Mouse (Mus musculus) embryo, embryonic 10 days (tissue): ENCODE measurements around the gene Dvl3.
"Not testable (repeated sequence)": the region's sequence is repeated elsewhere in the genome, so short reads cannot be mapped to it uniquely, and the experiment has no call there.

ENCODE experiments used
- DNase-seq: peaks from one replicate; pipeline ENCODE4 v3.0.0-alpha.2; 2015; ENCODE audit warnings: low spot score

Dvl3 gene

DNA sequence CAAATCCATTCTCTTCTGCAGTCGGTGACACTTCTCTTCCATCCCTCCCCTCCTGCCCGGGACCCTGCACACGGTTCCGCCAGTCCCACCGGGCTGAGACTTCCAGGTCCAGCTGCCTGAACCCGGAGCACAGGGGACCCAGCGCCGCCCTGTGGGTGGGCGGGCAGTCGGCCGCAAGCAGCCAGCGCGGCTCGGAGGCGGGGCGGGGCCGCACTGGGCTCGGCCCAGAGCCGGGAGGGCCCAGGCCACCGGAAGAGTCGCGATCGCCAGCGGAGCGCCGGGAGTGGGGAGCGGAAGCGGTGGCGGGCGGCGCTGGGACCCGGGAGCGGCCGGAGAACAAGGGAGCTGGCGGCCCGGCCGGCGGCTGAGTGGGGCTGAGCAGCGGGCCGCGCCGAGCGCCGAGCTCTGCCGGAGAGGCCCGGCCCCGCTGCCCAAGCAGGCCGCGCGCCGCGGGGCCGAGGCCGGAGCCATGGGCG lies at the start of gene Dvl3:
TSS of gene Dvl3 (plus strand) at position 257 of the 476 bp plus-strand sequence.
- DNase-seq: peak; percentile 93

DNA sequence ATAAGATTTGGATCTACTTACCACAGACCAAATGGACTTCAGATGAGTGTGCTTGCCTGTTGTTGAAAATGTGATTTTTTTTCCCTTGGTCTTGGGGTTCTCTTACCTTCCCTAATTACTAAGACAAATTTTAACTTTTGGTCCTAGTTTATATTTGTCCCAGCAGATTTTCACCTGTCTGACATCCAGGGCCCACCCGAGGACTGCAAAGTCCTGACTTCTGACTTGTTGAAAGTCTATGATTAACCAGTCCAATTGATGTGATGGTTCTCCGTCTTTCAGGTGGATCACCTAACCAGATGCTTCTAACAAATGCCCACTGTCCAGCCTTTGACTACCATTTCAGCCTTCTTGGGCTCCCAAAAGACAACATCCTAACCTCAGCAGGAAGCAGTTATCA lies 45.8 kb upstream of the Dvl3 start:
- DNase-seq: no peak

DNA sequence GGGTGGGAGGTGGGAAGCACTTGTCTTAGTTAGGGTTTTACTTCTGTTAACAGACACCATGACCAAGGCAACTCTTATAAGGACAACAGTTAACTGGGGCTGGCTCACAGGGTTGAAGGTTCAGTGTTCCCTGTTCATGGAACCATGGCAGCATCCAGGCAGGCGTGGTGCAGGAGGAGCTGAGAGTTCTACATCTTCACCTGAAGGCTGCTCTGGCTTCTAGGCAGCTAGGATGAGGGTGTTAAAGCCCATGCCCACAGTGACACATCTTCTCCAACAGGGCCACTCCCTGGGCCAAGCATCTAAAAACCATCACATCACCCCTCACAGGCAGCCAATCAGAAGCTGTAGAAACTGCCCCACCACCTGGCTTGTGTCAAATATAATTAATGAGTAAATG lies 45.1 kb upstream of the Dvl3 start:
- no peak for DNase-seq

DNA sequence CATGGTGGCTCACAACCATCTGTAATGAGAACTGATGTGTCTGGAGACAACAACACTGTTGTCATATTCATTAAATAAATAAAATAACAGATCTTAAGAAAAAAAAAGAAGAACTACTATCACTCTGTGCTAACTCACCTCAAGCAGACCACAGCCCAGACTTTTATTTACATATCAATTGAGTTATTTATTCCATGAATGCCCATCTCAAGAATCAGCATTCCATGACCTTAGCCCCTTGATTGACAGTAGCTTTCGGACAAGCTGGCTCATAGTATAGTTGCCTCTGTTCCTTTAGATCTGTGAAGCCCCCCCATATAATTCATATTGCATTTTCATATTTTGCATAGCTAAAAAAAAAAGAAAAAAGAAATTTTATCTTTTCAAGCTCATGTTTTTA lies 43.0 kb upstream of the Dvl3 start:
- DNase-seq: no peak

DNA sequence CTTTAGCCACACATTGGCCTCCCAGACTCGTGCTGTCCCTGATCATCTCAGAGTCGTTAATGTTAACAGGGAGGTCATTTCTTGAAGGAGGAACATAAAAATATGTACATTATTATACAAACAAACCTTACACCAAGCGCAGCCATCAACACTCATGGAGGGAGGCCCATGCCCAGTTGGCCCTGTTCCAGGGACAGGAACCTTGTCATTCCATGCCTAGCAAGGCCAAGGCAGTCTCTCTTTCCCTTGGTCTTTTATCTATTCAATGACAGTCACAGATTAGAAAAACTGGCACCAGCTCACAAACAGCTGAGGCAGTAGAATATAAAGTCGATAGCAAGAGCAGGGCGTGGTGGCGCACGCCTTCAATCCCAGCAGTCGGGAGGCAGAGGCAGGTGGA lies 42.6 kb upstream of the Dvl3 start:
- no peak for DNase-seq

DNA sequence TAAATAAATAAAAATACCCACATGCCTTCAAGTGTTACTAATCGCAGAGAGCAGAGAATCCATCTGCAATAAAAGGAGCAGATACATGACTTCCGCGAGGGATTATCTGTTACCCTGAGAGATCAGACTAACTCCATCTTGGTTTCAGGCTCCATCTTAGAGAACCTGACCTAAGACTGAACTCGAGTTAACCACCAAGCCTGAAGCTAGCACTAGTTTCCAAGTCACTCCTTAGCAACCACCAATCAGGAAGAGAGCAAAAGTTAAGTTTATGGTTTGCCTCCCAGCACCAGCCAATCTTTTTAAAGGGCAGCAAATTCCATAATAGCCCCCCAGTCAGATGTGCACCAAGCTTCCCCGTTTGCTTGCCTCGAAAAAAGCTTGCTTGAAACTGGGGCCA lies 42.0 kb upstream of the Dvl3 start:
- no peak for DNase-seq

DNA sequence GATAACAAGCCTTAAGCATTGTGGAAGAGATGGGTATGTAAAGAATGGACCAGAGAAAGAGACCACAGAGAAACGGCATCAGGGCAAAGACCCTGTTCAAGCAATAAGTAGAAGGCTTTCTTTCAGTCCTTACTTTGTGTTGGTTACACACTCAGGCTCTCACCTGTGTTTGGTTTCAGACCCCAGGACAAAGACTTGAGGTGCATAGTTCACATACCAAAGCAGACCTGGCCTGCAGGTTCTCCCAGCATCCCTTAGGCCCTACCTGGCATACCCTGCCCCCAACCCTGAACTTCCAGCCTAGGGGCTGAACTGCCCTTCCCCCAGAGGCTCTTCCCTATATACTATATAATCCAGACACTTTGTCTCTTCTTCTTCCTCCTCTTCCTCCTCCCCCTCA lies 41.4 kb upstream of the Dvl3 start:
- no peak for DNase-seq

DNA sequence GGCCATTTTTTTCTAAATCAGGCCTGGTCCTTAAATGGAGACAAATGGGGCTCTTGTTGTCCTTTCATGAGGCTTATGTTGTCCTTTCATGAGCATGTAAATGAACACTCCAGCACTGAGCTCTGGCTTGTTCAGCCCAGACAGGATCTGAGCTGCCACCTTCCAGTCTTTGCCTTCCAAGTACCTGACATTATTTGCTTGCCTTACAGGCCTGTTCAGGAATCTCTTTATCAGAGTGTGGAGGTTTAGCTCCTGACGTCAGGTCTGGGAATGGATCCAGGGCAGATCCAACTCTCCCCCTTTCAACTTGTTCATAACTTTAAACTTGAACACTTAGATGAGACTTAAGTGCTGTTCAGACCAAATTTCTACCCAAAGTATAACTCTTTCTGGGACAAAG lies 39.9 kb upstream of the Dvl3 start:
- DNase-seq: no peak

DNA sequence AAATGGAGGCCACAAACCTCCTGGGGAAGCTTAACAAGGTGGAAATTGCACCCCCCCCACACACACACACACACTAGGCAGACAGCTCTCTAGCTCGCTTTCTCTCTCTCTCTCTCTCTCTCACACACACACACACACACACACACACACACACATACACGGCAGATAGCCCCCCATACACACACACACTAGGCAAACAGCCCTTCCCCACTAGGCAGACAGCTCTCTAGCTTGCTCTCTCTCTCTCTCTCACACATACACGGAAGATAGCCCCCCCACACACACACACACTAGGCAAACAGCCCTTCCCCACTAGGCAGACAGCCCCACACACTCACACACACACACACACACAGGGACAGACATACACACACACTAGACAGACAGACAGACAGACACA lies 39.5 kb upstream of the Dvl3 start:
- DNase-seq: no peak

DNA sequence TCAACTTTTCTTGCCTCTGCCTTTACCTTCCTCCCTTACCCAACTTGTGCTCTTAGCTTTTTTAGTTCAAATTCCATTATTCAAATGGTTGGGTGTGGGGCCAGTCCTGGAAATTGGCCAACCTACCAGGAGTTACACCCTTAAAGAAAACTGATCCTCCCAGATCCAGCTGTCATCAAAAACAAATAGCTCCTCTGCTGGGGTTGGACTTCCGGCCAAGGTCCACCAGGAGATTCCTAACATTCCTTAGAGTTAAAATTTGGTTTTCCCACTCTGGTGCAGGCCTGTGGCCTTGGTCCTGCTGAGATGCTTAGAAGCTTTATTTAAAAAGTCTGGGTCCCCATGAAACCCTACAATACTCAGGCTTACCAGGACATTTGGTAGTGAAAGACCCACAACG lies 38.3 kb upstream of the Dvl3 start:
- DNase-seq: no peak

DNA sequence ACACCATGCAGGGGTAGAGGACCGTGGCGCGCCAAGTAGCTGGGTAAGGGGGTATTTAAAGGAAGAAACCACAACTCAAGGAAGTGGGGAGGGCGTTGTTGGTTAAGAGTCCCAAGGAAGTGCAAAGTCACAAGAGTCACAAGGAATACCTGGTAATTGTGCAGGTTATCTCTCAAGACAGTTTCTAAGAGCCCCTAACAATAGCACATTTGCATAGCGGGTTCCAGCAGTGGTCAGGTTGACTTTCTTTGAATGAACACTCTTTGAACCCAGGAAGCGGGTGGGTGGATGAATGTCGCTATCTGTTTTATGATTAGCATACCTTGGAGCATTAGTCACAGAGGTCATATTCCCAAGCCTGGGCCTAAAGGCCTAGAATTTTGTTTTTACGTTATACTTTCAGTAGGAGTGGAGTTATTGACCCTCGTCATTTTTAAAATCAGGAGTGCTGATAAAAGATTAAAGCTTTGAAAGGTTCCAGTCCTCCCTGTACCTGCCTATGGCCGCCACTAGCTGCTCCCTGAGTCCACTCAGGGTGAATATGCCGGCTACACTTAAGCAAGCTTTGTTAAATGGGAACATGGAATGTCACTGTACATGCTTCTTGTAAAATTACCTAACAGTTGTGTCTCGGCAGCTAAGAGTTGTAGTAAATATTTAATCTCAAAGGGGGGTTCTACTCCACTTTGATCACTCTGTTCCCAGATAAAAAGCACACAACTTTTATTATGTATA lies 37.6 kb upstream of the Dvl3 start:
- DNase-seq: not testable (repeated sequence)

DNA sequence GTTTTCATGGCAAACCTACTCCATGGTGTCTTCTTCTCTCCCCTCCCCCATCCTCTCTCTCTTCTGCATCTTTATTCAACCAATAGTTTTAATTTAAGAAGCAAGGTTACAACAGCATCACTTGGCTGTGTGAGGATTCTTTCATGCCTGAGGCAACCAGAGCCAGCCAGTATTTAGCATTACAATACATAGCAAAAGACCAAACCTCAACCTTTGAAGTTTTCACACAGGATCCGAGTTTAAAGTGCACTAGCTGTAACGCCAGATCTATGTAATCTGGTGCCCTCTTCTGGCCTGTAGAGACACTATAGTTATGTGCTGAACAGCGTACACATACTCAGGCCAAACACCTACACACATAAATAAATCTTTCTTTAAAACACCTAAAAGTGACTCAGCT lies 36.7 kb upstream of the Dvl3 start:
- peak; percentile 56 for DNase-seq

DNA sequence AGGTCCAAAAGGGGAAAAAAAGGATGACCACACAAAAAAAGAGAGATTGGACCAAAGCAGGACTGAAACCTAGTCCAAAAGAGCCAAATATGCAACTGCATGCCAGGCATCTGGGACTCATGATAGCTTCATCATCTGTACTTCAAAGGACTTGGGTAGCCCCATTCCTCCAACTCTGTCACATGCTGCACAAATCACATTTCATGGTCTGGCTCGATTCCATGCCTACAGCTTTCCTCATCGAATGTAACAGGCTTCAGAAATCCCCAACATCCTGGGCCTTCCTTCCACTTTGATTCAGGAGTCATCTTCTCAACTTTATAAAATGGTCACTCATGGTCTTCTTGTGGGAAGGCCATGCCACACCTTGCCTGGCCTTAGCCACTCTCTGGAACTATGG lies 35.0 kb upstream of the Dvl3 start:
- DNase-seq: no peak

DNA sequence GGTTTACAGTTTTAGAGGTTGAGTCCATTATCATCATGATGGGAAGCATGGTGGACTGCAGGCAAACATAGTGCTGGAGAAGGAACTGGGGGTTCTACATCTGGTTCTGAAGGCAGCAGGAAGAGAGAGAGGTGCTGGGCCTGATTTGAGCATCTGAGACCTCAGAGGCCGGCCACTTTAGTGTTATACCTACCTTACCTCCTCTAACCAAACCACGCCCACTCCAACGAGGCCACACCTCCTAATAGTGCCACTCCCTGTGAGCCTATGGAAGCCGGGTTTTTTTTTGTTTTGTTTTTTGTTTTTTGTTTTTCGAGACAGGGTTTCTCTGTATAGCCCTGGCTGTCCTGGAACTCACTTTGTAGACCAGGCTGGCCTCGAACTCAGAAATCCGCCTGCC lies 33.1 kb upstream of the Dvl3 start:
- DNase-seq: not testable (repeated sequence)

DNA sequence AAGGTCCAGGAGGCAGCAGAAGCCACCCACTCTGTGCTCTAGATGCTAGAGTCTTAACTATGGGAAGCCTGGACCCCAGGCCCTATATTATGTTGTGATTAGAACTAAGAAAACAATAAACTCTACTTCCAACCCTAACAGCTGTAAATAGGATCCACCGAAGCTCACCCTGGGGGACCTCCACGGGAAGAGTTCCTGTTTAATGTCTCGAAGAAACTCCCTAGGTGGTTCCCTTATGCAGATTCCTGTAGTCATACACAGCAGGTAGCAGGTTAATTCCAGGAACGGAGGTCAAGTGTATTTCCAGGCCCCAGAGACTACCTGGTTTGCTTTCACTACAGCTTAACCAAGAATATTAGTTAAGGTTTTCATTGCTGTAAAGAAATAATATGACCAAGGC lies 31.7 kb upstream of the Dvl3 start:
- no peak for DNase-seq

DNA sequence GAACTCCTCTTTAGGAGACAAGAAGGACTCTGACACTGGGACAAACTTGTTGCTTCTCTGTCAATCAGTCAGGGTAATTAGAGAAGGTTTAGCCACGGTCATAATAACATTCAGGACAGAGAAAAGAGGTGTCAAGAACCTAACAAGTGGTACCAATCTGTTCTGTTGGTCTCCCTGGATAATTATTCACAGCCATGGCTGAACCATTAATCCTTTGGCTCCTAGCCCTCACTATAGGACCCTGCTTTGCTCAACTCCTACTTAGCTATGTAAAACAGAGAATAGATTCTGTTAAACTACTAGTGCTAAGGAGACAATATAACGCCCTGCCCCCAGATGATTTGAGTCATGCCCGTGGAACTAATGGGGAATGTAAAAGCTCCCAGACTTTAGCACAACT lies 30.7 kb upstream of the Dvl3 start:
- DNase-seq: no peak

DNA sequence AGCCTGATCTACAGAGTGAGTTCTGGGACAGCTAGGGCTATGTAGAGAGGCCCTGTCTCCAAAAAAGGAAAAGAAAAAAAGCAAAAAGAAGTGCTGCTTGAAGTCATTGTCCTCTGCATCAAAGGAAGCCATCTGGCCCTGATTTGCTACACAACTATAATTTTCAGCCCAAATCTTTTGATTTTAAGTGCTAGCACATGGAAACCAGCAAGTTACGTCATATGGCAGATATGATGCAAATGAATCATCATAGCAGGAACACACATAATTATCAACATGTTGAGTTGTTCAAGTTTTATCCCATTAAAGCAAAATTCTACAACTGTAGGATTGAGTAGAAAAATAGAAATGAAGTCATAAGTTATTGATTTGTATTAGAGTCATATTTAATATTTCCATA lies 28.6 kb upstream of the Dvl3 start:
- no peak for DNase-seq

DNA sequence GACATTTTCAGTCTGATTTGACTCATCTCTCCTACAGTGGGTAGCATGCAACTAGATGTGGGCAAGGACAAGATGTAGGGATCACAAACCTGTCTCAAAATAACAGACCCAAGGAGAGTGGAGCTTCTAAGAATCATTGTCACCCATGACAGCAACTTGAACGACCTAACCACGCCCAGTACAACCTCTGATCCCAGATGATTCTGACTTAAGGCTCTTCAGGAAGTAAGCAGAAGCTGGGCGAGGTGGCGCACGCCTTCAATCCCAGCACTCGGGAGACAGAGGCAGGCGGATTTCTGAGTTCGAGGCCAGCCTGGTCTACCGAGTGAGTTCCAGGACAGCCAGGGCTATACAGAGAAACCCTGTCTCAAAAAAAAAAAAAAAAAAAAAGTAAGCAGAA lies 28.0 kb upstream of the Dvl3 start:
- DNase-seq: not testable (repeated sequence)

DNA sequence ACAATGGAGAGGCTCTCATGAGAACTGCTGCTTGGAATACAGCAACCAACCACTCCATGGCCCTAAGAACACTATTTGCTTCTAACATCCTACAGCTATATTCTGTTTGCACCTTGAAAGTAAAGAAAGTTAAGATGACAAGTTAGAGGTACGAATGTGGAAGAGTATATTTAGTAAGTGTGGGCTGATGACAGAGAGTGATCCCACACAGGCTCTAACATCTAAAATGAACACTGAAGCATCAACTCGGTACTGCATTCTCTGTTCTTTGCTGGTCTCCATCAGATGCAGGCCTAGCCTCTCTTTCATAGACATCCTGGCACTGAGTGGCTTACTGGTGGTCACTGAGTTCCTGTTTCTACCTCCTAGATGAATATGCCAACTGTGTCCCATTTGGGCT lies 27.5 kb upstream of the Dvl3 start:
- DNase-seq: no peak

DNA sequence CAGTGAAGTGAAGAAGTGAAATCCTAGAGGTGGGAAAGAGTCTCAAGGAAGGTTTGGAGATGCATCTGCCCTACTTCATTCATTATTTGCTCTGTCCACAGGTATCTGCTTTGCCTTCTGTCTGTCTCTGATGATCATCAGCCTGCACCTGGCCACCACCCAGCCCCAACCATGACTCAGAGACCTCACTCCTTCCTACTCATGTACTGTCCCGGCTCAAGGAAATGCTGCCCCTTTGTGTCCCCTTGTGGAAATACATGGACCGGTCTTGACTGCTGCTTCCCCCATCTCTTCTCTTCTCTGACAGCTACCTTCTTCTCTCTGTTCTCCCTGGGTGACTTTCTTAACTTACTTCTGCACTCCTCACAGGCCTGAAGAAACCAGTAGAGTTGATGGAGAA lies 26.2 kb upstream of the Dvl3 start:
- no peak for DNase-seq

DNA sequence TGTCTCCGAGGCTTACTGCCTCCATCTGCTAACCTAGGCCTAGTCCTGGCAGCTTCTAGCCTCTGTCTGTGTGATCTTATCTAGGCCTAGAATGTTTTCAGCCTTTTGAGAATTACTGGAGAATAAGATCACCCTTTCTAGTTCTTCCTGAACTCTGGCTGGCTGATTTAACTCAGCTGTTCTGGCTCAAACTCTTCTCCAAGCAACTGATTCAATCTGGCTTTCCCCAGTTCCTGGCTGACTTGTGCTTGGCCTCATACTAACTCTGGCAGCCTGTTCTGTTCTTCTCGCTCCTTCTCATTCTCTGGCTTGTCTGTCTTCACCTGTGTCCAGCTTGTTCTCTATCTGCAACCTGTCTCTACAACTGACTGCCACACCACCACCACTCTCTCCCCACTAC lies 25.5 kb upstream of the Dvl3 start:
- no peak for DNase-seq

DNA sequence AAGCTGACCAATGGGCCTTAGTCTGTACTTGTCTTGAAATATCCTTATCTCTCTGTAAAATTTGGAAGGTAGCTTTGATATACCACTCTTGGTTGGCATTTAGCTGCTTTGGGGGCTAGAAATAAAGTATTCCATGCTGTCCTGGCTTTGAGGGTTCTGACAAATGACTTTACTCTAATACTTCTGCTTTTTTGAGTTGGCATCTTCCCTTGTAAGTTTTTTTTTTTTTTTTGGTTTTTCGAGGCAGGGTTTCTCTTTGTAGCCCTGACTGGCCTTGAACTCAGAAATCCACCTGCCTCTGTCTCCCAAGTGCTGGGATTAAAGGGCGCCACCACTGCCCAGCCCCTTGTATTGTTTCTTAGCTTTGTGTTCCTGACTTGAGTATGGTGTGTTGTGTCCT lies 23.3 kb upstream of the Dvl3 start:
- DNase-seq: no peak

DNA sequence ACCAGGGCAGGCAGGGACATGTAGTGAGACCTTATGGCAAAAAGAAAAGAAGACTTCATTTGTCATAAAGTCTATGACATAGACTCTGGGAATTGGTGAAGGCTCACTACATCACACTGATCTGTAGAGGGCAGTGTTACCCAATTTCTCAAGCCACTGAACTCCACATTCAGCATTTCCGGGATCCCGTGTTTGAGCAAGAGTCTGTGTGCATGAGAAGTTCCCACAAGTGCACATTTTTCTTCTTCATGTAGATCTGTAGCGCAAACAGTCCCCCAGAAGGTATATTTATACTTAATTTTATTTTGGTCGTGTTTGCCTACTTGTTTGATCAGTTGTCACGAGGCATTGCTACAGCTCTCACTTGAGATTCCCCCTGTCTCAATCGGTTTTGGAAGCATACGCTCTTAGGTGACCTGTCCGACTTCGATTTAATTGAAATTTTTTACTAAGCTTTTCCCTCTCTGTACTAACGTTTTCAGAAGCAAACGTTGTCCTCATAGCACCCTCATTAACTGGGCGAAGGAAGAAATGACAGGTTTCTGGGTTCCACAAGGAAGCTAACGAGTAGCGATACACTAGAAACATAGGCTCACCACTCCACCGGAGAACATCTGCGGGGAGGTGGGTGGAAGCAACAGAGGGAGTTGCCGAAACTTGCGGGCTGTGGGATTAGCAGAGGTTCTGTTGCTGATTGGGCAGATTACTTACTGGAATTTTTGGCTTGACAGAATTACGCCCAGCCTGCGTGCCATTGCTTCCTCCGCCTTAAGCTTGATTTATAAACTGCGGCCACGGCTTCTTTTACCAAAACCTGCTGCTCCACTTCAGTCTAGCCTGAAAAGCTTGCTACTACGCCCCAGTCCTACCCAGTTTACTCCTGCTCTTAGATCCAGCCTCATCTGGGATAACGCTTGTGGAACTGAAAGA lies 19.8 kb upstream of the Dvl3 start:
- peak; percentile 90 for DNase-seq
